Mouse (Mus musculus): ENCODE data around the gene Bak1.
A peak's percentile ranks its signal among the peaks of the same experiment; 100 is the strongest.
"Not testable (repeated sequence)": the region's sequence is repeated elsewhere in the genome, so short reads cannot be mapped to it uniquely, and the experiment has no call there.

- peak in 2 of 3 experiments; percentile 14 to 18; a peak in 2 of 6 replicates for TF ChIP-seq CTCF (IDR thresholded peaks at IDR 0.05 in 2 of 3, conservative IDR thresholded peaks at IDR 0.05 in 1 of 3; ENCODE audit: control insufficient read depth in 1 of 3, insufficient read depth in 1 of 3, low read depth in 2 of 3, low read length in 3 of 3, poor library complexity in 1 of 3, severe bottlenecking in 1 of 3)
- TF ChIP-seq POLR2A (IDR thresholded peaks at IDR 0.05; ENCODE audit: control insufficient read depth in 1 of 2, insufficient read depth in 1 of 2, low read depth in 1 of 2, low read length in 2 of 2, poor library complexity in 1 of 2); GATA1 (IDR thresholded peaks at IDR 0.05; ENCODE audit: low read depth, low read length); TAL1 (IDR thresholded peaks at IDR 0.05; ENCODE audit: low read length); E2F4 (IDR thresholded peaks at IDR 0.05; ENCODE audit: borderline replicate concordance, low read depth, low read length); SIN3A (IDR thresholded peaks at IDR 0.05; ENCODE audit: low read length); USF1 (IDR thresholded peaks at IDR 0.05; ENCODE audit: low read depth, low read length); EP300 (IDR thresholded peaks at IDR 0.05; ENCODE audit: low read depth in 1 of 2, low read length in 2 of 2); TBP (IDR thresholded peaks at IDR 0.05; ENCODE audit: low read depth, low read length): not testable (repeated sequence)
These were observed 51.5 kb downstream of the Bak1 start for GRCm38 (mm10) chr17:26977354-26977753.

Data from MEL (cell line).